13 mouse cellular contexts compared by ENCODE assay signal in the genomic region with DNA sequence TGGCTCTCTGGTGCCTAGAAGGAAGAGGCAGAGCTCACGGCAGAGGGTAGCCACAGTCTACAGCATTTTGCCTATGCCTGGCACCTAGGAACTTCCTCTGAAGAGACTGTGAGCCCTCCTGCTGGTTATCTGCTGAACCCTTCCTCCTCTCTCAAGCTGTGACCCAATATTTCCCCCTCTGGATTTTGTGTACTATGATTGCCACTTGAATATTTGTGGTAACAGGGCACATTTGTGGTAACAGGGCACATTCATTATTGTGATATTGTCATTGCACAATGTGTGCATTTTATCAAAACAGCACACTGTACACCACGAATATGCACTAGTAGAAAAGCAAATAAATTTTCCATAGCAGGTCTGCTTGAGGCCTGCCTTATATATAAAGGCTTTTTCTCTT.
DNase-seq lines count a peak whose midpoint lies in the region; ATAC-seq and TF ChIP-seq lines count a peak whose summit lies in the region.
"Had no signal": no experiment of that assay in that cellular context is flagged by ENCODE, and none has a peak within 500 bp of the region (broad histone marks: within the 10 kb centered on the region; RNA-seq: fewer than 3 reads in every experiment).

No protein-coding gene starts in this region.

- no peaks in the 10 kb centered on the region for H3K36me3 ChIP-seq in heart, embryonic 15.5 days
- no peaks in the 10 kb centered on the region for H3K36me3 ChIP-seq in neural tube, embryonic 11.5 days (ENCODE audit: control insufficient read depth, insufficient read depth, low read length)
- H3K36me3 ChIP-seq in neural tube, embryonic 15.5 days: no peaks in the 10 kb centered on the region
- H3K36me3 ChIP-seq in embryonic facial prominence, embryonic 12.5 days: no peaks in the 10 kb centered on the region
- H3K36me3 ChIP-seq in lung, postnatal 0 days (ENCODE audit: insufficient read depth, low read length): no peaks in the 10 kb centered on the region

- no peak overlapping the region for H3K9ac ChIP-seq in heart, embryonic 15.5 days
- no peak overlapping the region for H3K9ac ChIP-seq in neural tube, embryonic 11.5 days (ENCODE audit: low read length)
- H3K9ac ChIP-seq in neural tube, embryonic 15.5 days (replicated peaks): no peak overlapping the region
- H3K9ac ChIP-seq in embryonic facial prominence, embryonic 12.5 days: no peak overlapping the region
- H3K9ac ChIP-seq in lung, postnatal 0 days (replicated peaks; ENCODE audit: low read depth): no peak overlapping the region

- no peak for DNase-seq in heart, adult 8-10 months (ENCODE audit: low spot score)
- DNase-seq in neural tube, embryonic 11.5 days (ENCODE audit: low spot score): no peak
- no peak for DNase-seq in lung, postnatal 0 days (ENCODE audit: low spot score)
- DNase-seq: adrenal gland, postnatal 25 days; cerebellum, postnatal 36 days; kidney, adult 9 months; lung, adult 18-20 months; thymus, postnatal 36 days had no signal

- 61% methylated on average over 2 of the region's 2 CpGs for WGBS in heart, embryonic 15.5 days
- whole genome bisulfite sequencing in neural tube, embryonic 11.5 days: 49% methylated on average over 2 of the region's 2 CpGs
- WGBS in neural tube, embryonic 15.5 days: 48% methylated on average over 2 of the region's 2 CpGs
- 60% methylated on average over 2 of the region's 2 CpGs for WGBS in embryonic facial prominence, embryonic 12.5 days
- WGBS in lung, postnatal 0 days: 55% methylated on average over 2 of the region's 2 CpGs

- H3K4me1 ChIP-seq in heart, embryonic 15.5 days (replicated peaks): peaks cover 51% of the 10 kb centered on the region
- peaks cover 70% of the 10 kb centered on the region for H3K4me1 ChIP-seq in neural tube, embryonic 11.5 days (ENCODE audit: control insufficient read depth, insufficient read depth, low read length)
- peaks cover 54% of the 10 kb centered on the region for H3K4me1 ChIP-seq in neural tube, embryonic 15.5 days
- H3K4me1 ChIP-seq in embryonic facial prominence, embryonic 12.5 days: peaks cover 50% of the 10 kb centered on the region
- peaks cover 10% of the 10 kb centered on the region; the same call in 1 of the 2 replicates for H3K4me1 ChIP-seq in lung, postnatal 0 days (ENCODE audit: insufficient read depth, low read depth, low read length)

- no peak for TF ChIP-seq EP300 in lung, postnatal 0 days (IDR thresholded peaks at IDR 0.05)

- no peak overlapping the region for H3K4me3 ChIP-seq in heart, embryonic 15.5 days
- H3K4me3 ChIP-seq in neural tube, embryonic 11.5 days (ENCODE audit: low read depth, low read length): no peak overlapping the region
- H3K4me3 ChIP-seq in neural tube, embryonic 15.5 days (replicated peaks): no peak overlapping the region
- H3K4me3 ChIP-seq in embryonic facial prominence, embryonic 12.5 days: no peak overlapping the region
- H3K4me3 ChIP-seq in lung, postnatal 0 days (ENCODE audit: low read depth, low read length): no peak overlapping the region
- H3K4me3 ChIP-seq: megakaryocyte, embryonic 14.5 days had no signal

- ATAC-seq in heart, embryonic 15.5 days (replicated peaks; ENCODE audit: insufficient number of reproducible peaks, insufficient read depth, low FRiP score, low read depth): no peak
- no peak for ATAC-seq in neural tube, embryonic 11.5 days (ENCODE audit: insufficient read depth, low FRiP score, low TSS enrichment)
- ATAC-seq in neural tube, embryonic 15.5 days (ENCODE audit: low FRiP score): no peak
- no peak for ATAC-seq in embryonic facial prominence, embryonic 12.5 days (ENCODE audit: insufficient number of reproducible peaks, insufficient read depth, low FRiP score, low TSS enrichment)
- no peak for ATAC-seq in activated CD4-positive, CD25-positive, alpha-beta regulatory T cell, adult 4 months
- ATAC-seq in lung, postnatal 0 days: no peak

- no peaks in the 10 kb centered on the region for H3K9me3 ChIP-seq in heart, embryonic 15.5 days (replicated peaks)
- no peaks in the 10 kb centered on the region for H3K9me3 ChIP-seq in neural tube, embryonic 11.5 days (ENCODE audit: control insufficient read depth, low read length)
- H3K9me3 ChIP-seq in neural tube, embryonic 15.5 days (replicated peaks): no peaks in the 10 kb centered on the region
- no peaks in the 10 kb centered on the region for H3K9me3 ChIP-seq in embryonic facial prominence, embryonic 12.5 days
- H3K9me3 ChIP-seq in lung, postnatal 0 days (ENCODE audit: low read length): no peaks in the 10 kb centered on the region
- H3K9me3 ChIP-seq: megakaryocyte, embryonic 14.5 days had no signal

- H3K4me2 ChIP-seq in heart, embryonic 15.5 days: no peak overlapping the region
- H3K4me2 ChIP-seq in neural tube, embryonic 11.5 days (ENCODE audit: low read depth): no peak overlapping the region
- no peak overlapping the region for H3K4me2 ChIP-seq in neural tube, embryonic 15.5 days
- H3K4me2 ChIP-seq in embryonic facial prominence, embryonic 12.5 days (replicated peaks): no peak overlapping the region
- H3K4me2 ChIP-seq in lung, postnatal 0 days (replicated peaks; ENCODE audit: low read depth, low read length): no peak overlapping the region

- H3K27ac ChIP-seq in heart, embryonic 15.5 days: peak overlapping the region; percentile 83; the same call in 1 of the 2 replicates
- H3K27ac ChIP-seq in neural tube, embryonic 11.5 days (ENCODE audit: low read depth, low read length): 0 out of 2 replicates have a peak overlapping the region, but pooled peaks have one; percentile 39
- H3K27ac ChIP-seq in neural tube, embryonic 15.5 days (replicated peaks): no peak overlapping the region
- H3K27ac ChIP-seq in embryonic facial prominence, embryonic 12.5 days: peak overlapping the region; percentile 7; the same call in 1 of the 2 replicates
- no peak overlapping the region for H3K27ac ChIP-seq in lung, postnatal 0 days (ENCODE audit: low read length)

- TF ChIP-seq CTCF in lung, postnatal 0 days (IDR thresholded peaks at IDR 0.05): no peak

- no peaks in the 10 kb centered on the region for H3K27me3 ChIP-seq in heart, embryonic 15.5 days
- no peaks in the 10 kb centered on the region for H3K27me3 ChIP-seq in neural tube, embryonic 11.5 days (ENCODE audit: control insufficient read depth, insufficient read depth, low read length)
- no peaks in the 10 kb centered on the region for H3K27me3 ChIP-seq in neural tube, embryonic 15.5 days (replicated peaks)
- no peaks in the 10 kb centered on the region for H3K27me3 ChIP-seq in embryonic facial prominence, embryonic 12.5 days
- H3K27me3 ChIP-seq in lung, postnatal 0 days (replicated peaks; ENCODE audit: insufficient read depth, low read length): no peaks in the 10 kb centered on the region
- H3K27me3 ChIP-seq: megakaryocyte, embryonic 14.5 days had no signal

Comparison
In these comparisons a context has a peak if more than half of its experiments do, and no peak if none do; other contexts are left out.
1. H3K27ac ChIP-seq: peak in heart, embryonic 15.5 days (single experiment), neural tube, embryonic 11.5 days (single experiment) and embryonic facial prominence, embryonic 12.5 days (single experiment); none in neural tube, embryonic 15.5 days (single experiment) and lung, postnatal 0 days (single experiment).